Mouse (Mus musculus): ENCODE results near the gene Kif13a.

GRCm38 (mm10) chr13:46739426-46739825 lies 190.2 kb downstream of the Kif13a start:
- TF ChIP-seq CTCF (conservative IDR thresholded peaks at IDR 0.05; ENCODE audit: insufficient read depth, insufficient read length, low read depth, low read length) (no peak), POLR2A (IDR thresholded peaks at IDR 0.05; ENCODE audit: low read depth, low read length) (no peak)
